Mouse (Mus musculus): ENCODE results near the gene Akap8l.

DNA sequence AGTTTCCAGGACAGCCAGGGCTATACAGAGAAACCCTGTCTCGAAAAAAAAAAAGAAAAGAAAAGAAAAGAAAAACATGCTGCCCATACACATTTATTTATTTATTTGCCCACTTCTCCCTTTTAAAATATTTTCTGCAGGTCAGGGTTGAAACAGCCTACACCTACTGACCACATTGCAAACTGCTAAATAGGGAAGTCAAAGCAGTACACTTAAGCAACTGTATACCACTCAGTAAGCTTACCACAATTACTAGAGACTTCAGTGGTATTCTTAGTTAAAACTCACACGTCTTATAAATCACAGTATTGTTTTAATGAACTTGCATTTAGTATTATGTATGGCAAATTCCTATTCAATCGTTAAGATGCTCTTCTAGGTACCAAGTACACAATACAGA lies 69.8 kb downstream of the Akap8l start:
- TF ChIP-seq CTCF (IDR thresholded peaks at IDR 0.05): no peak
- no peak for TF ChIP-seq POLR2A (IDR thresholded peaks at IDR 0.05; ENCODE audit: insufficient read depth, low read depth, low read length)

Measured in heart, adult 2 months (tissue).